Mouse (Mus musculus): Measurements from ENCODE around the gene Pax2. TPM values are rescaled to one million over a fixed set of nuclear protein-coding genes. Genes with fewer than 3 reads are reported as not detected.

The Pax2 gene
- polyA plus RNA-seq, 1 experiment from 2014 or later = not detected

GRCm38 (mm10) chr19:44781987-44782386, 26.1 kb downstream of the Pax2 start:
- ATAC-seq (ENCODE audit: low FRiP score, low TSS enrichment) = no peak
- no peak overlapping the region for H3K4me3 ChIP-seq (ENCODE audit: low read depth, low read length)
- no peak overlapping the region for H3K27ac ChIP-seq (replicated peaks)
- DNase-seq (ENCODE audit: low spot score) = no peak
- 41% methylated on average over 3 of the region's 3 CpGs for WGBS
- H3K27me3 ChIP-seq (ENCODE audit: control insufficient read depth, insufficient read depth, low read length) = no peaks in the 10 kb centered on the region
- no peak overlapping the region for H3K9ac ChIP-seq (ENCODE audit: low read length)
- H3K9me3 ChIP-seq (ENCODE audit: control insufficient read depth, low read length) = no peaks in the 10 kb centered on the region
- no peak overlapping the region for H3K4me2 ChIP-seq (replicated peaks; ENCODE audit: low read depth)
- H3K36me3 ChIP-seq (ENCODE audit: control insufficient read depth, insufficient read depth, low read length) = no peaks in the 10 kb centered on the region
- no peak for TF ChIP-seq EP300 (optimal IDR thresholded peaks at IDR 0.05)
- TF ChIP-seq CTCF (IDR thresholded peaks at IDR 0.05; ENCODE audit: low read depth) = no peak
- H3K4me1 ChIP-seq (replicated peaks; ENCODE audit: control insufficient read depth, insufficient read depth) = no peaks in the 10 kb centered on the region

DNA sequence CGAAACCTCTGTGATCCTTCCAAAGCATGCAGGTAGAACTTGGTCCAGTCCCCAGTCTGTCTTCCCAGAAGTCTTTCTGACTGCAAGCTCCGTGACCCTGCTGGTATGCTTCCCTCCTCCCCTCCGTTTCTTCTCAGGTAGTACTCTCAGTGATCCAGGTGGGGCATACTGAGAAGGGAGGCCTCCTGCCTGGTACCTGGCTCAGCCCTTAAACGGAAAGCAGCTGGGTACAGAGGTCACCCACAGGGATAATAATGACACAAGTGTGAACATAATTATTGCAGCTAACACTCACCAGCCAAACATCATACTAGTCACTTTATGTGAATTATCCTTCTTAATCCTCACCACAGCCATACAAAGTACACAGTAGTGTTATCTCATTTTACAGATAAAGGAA, 28.5 kb downstream of the Pax2 start:
- Histone ChIP-seq H3K4me3 (ENCODE audit: low read depth, low read length) (no peak overlapping the region), H3K4me2 (replicated peaks; ENCODE audit: low read depth) (no peak overlapping the region), H3K4me1 (replicated peaks; ENCODE audit: control insufficient read depth, insufficient read depth) (no peaks in the 10 kb centered on the region), H3K9ac (ENCODE audit: low read length) (no peak overlapping the region), H3K27ac (replicated peaks) (no peak overlapping the region), H3K36me3 (ENCODE audit: control insufficient read depth, insufficient read depth, low read length) (no peaks in the 10 kb centered on the region), H3K9me3 (ENCODE audit: control insufficient read depth, low read length) (no peaks in the 10 kb centered on the region), H3K27me3 (ENCODE audit: control insufficient read depth, insufficient read depth, low read length) (no peaks in the 10 kb centered on the region)
- ATAC-seq (ENCODE audit: low FRiP score, low TSS enrichment) = no peak
- WGBS = 35% methylated on average over 4 of the region's 4 CpGs
- TF ChIP-seq CTCF (IDR thresholded peaks at IDR 0.05; ENCODE audit: low read depth) = no peak
- TF ChIP-seq EP300 (optimal IDR thresholded peaks at IDR 0.05) = no peak
- DNase-seq (ENCODE audit: low spot score) = no peak

DNA sequence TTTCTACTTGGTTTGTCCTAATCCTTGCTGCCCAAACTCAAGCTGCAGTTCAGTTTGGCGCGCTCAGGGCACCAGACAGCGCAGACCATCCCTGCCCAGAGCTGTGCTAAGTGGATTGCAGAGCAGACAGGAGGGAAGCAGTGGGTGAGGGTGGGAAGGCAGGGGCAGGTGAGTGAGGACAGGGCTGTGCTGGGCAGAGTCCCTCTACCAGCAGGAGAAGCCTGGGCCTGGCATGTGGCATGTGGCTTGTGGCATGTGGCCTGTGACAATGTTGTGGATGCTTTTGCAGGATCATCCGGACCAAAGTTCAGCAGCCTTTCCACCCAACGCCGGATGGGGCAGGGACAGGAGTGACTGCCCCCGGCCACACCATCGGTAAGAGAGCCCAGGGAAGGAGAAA, 32.6 kb downstream of the Pax2 start:
- Histone ChIP-seq H3K4me1 (replicated peaks; ENCODE audit: control insufficient read depth, insufficient read depth) (no peaks in the 10 kb centered on the region), H3K4me2 (replicated peaks; ENCODE audit: low read depth) (no peak overlapping the region), H3K9me3 (ENCODE audit: control insufficient read depth, low read length) (no peaks in the 10 kb centered on the region), H3K27ac (replicated peaks) (no peak overlapping the region), H3K4me3 (ENCODE audit: low read depth, low read length) (no peak overlapping the region), H3K36me3 (ENCODE audit: control insufficient read depth, insufficient read depth, low read length) (no peaks in the 10 kb centered on the region), H3K9ac (ENCODE audit: low read length) (no peak overlapping the region), H3K27me3 (ENCODE audit: control insufficient read depth, insufficient read depth, low read length) (no peaks in the 10 kb centered on the region)
- WGBS = 72% methylated on average over 8 of the region's 8 CpGs
- TF ChIP-seq EP300 (optimal IDR thresholded peaks at IDR 0.05) (no peak), CTCF (IDR thresholded peaks at IDR 0.05; ENCODE audit: low read depth) (no peak)
- ATAC-seq (ENCODE audit: low FRiP score, low TSS enrichment) = no peak
- DNase-seq (ENCODE audit: low spot score) = no peak

- TF ChIP-seq EP300 (optimal IDR thresholded peaks at IDR 0.05) = no peak
- no peak for TF ChIP-seq CTCF (IDR thresholded peaks at IDR 0.05; ENCODE audit: low read depth)
- WGBS = 58% methylated on average over 4 of the region's 4 CpGs
Observed at GRCm38 (mm10) chr19:44791981-44792380, 36.1 kb downstream of the Pax2 start.

GRCm38 (mm10) chr19:44797110-44798060, 41.5 kb downstream of the Pax2 start:
- 35% methylated on average over 19 of the region's 21 CpGs for WGBS
- H3K4me3 ChIP-seq (ENCODE audit: low read depth, low read length) = no peak overlapping the region
- H3K9ac ChIP-seq (ENCODE audit: low read length) = no peak overlapping the region

More at GRCm38 (mm10) chr19:44791981-44792380, 36.1 kb downstream of the Pax2 start:
- no peaks in the 10 kb centered on the region for H3K4me1 ChIP-seq (replicated peaks; ENCODE audit: control insufficient read depth, insufficient read depth)
- no peaks in the 10 kb centered on the region for H3K36me3 ChIP-seq (ENCODE audit: control insufficient read depth, insufficient read depth, low read length)
- no peaks in the 10 kb centered on the region for H3K27me3 ChIP-seq (ENCODE audit: control insufficient read depth, insufficient read depth, low read length)
- no peak overlapping the region for H3K9ac ChIP-seq (ENCODE audit: low read length)
- no peak overlapping the region for H3K27ac ChIP-seq (replicated peaks)
- ATAC-seq (ENCODE audit: low FRiP score, low TSS enrichment) (no peak), DNase-seq (ENCODE audit: low spot score) (no peak)
- no peaks in the 10 kb centered on the region for H3K9me3 ChIP-seq (ENCODE audit: control insufficient read depth, low read length)
- H3K4me3 ChIP-seq (ENCODE audit: low read depth, low read length) = no peak overlapping the region
- H3K4me2 ChIP-seq (replicated peaks; ENCODE audit: low read depth) = no peak overlapping the region

DNA sequence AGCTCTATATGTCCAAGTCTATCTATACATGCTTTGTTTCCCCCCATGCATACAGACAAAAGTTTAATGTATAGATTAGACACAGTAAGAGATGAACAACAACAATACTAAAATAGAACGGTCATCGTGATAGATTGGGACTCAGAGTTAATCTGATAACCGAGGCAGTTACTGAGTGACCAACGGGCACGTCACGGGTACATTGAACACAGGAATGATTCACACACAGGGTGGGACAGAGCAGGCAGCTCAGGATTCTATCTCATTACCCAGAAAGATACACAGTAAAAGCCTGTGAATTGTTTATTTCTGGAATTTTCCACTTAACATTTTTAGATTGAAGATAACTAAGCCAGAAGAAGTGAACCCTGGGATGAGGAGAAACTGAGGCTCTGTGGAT, 42.9 kb downstream of the Pax2 start:
- ATAC-seq (ENCODE audit: low FRiP score, low TSS enrichment) = no peak
- Histone ChIP-seq H3K9me3 (ENCODE audit: control insufficient read depth, low read length) (no peaks in the 10 kb centered on the region), H3K36me3 (ENCODE audit: control insufficient read depth, insufficient read depth, low read length) (no peaks in the 10 kb centered on the region), H3K4me3 (ENCODE audit: low read depth, low read length) (no peak overlapping the region), H3K9ac (ENCODE audit: low read length) (no peak overlapping the region), H3K4me2 (replicated peaks; ENCODE audit: low read depth) (no peak overlapping the region), H3K4me1 (replicated peaks; ENCODE audit: control insufficient read depth, insufficient read depth) (no peaks in the 10 kb centered on the region), H3K27ac (replicated peaks) (no peak overlapping the region), H3K27me3 (ENCODE audit: control insufficient read depth, insufficient read depth, low read length) (no peaks in the 10 kb centered on the region)
- WGBS = 73% methylated on average over 6 of the region's 6 CpGs
- no peak for DNase-seq (ENCODE audit: low spot score)
- no peak for TF ChIP-seq CTCF (IDR thresholded peaks at IDR 0.05; ENCODE audit: low read depth)
- TF ChIP-seq EP300 (optimal IDR thresholded peaks at IDR 0.05) = no peak

More at GRCm38 (mm10) chr19:44797110-44798060, 41.5 kb downstream of the Pax2 start:
- ATAC-seq (ENCODE audit: low FRiP score, low TSS enrichment) (no peak), DNase-seq (ENCODE audit: low spot score) (no peak)
- Histone ChIP-seq H3K4me2 (replicated peaks; ENCODE audit: low read depth) (no peak overlapping the region), H3K27me3 (ENCODE audit: control insufficient read depth, insufficient read depth, low read length) (no peaks in the 10 kb centered on the region), H3K9me3 (ENCODE audit: control insufficient read depth, low read length) (no peaks in the 10 kb centered on the region), H3K4me1 (replicated peaks; ENCODE audit: control insufficient read depth, insufficient read depth) (no peaks in the 10 kb centered on the region), H3K36me3 (ENCODE audit: control insufficient read depth, insufficient read depth, low read length) (no peaks in the 10 kb centered on the region), H3K27ac (replicated peaks) (no peak overlapping the region)
- TF ChIP-seq CTCF (IDR thresholded peaks at IDR 0.05; ENCODE audit: low read depth) = no peak
- TF ChIP-seq EP300 (optimal IDR thresholded peaks at IDR 0.05) = no peak

Data from stomach, postnatal 0 days (tissue).